Mouse (Mus musculus) erythroblast, adult 5-6 weeks (primary cell): ENCODE measurements around the gene Gtf3c1. TPM values are rescaled to one million over a fixed set of nuclear protein-coding genes. Genes with fewer than 3 reads are reported as not detected.

Experiments used
- ATAC-seq: replicated peaks from 2 replicates; pipeline ENCODE4 v1.8.0; 2016; ENCODE audit warnings: moderate number of reproducible peaks, mild to moderate bottlenecking, moderate TSS enrichment, inconsistent platforms; ENCODE audit not compliant: poor library complexity, low FRiP score, severe bottlenecking
- total RNA-seq, 2 experiments: library from RNA; stranded (forward) in 1 of 2; stranded (reverse) in 1 of 2; fragments of 150-400 nt in 1 of 2; fragments of 200-764, 138-1000 nt in 1 of 2; gene quantifications; 2 replicates each; pipeline versions ENCODE4 v1.2.3 to v1.2.4; 2015 to 2017; ENCODE audit warnings: low replicate concordance in 2 of 2

Gtf3c1 gene
- 5.2 and 10.2 TPM in 2 replicates for total RNA-seq (2015; ENCODE audit: low replicate concordance)
- total RNA-seq (2017; ENCODE audit: low replicate concordance): 8.9 and 15.8 TPM in 2 replicates

DNA sequence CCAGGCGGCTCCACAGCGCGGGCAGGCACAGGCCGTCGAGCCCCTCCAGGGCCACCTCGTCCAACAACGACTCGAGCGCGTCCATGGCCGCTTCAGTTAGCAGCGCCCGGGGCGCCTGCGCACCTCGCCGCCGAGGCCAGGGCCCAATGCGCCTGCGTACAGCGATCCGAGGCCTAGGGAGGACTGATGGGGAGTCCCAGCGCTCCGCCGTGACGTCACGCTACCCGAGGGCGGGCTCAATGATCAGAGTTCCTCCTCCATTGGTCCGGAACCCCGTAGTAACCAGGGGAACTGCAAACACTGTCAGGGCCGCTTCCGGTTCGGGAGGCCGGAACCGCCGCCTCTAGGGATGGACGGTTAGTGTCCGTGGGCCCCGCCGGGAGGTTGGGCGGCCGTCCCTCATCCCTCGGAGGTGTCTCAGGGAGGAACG lies at the start of gene Gtf3c1, which contains the start of gene D430042O09Rik:
Gtf3c1 (minus strand) TSS at position 188 of the 430 bp plus-strand sequence.
D430042O09Rik (plus strand) TSS at position 296 of the 430 bp plus-strand sequence.
- peak; percentile 98 for ATAC-seq

DNA sequence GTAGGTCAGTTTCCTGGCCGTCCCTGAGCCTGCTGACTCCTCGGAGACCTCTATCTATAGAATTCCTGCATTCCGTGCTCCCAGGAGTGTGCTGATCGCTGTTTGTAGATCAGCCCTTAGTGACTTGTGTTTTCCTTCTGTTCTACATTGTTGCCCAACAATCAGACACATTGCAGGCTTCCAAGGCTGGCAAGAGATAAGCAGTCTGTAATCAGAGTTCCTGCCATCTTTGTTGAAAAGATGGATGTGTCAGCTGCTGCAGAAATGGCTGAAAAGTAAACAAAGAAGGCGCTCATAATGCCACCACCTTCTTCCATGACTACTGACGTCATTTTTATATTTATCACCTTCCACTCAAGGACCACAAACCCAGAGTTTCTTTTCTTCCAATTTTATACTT lies 49.2 kb upstream of the Gtf3c1 start:
- no peak for ATAC-seq

DNA sequence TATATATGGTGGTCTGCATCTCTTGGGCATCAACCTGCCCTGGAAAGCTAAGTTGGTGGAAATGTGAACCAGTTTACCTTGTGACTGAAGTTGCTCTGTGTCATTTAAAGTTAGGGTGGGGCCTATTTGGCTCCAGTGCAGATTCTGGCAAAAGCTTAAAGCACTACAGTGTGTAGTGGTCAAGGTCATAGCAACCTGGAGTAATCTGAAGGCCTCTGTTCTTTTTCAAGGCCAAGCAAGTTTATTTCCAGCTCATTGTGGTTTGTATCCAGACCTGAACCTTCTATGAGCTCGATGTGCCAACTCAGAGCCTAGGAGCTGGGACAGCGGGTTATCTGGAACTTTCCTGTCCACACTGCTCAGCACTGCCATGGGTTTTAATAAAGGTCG lies 45.7 kb upstream of the Gtf3c1 start:
- no peak for ATAC-seq

DNA sequence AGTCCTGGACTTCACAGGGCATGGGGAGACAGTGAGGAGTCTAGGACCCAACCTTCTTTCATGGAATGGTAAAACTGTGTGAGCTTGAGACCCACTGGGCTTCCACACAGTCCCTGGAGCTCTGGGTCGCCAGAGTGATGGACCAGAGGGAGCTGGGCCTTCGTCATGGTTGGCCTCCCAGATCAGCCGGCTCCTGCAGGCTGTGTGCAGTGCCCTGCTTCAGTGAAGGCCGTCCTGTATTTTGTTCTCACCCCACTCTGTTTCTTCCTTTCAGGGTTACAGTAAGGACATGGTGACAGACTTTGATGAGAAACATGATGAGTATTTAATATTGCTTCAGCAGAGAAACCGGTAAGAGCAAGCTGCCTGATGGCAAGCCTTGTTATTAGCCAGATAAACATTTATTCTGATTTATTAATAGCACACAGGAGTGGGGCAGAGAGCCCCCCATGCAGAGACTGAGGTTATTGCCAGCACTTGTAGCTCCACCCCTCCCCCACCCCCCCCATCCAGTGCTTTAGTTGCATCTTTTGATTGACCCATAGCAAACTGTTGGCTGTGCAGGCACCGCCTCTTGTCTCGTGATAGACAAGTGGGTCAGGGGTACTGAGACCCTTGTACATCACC lies 45.2 kb upstream of the Gtf3c1 start:
- no peak for ATAC-seq

GRCm38 (mm10) chr7:125748186-125748585 lies 40.6 kb upstream of the Gtf3c1 start:
- no peak for ATAC-seq

DNA sequence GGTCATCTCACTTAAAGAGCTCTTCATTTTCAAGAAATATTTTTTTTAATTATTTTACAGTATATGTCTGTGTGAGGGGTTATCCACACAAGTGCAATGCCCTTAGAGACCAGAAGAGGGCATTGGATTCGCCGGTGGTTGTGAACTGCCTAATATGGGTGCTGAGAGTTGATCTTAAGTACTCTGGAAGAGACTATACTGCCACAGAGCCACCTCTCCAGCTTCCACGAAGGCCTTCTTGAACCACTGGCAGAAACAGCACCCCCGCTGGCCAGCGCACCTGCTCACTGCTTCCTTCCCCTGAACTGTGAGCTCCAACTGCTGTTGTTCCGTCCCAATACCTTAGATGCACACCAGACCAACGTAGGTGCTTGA lies 39.7 kb upstream of the Gtf3c1 start:
- no peak for ATAC-seq

DNA sequence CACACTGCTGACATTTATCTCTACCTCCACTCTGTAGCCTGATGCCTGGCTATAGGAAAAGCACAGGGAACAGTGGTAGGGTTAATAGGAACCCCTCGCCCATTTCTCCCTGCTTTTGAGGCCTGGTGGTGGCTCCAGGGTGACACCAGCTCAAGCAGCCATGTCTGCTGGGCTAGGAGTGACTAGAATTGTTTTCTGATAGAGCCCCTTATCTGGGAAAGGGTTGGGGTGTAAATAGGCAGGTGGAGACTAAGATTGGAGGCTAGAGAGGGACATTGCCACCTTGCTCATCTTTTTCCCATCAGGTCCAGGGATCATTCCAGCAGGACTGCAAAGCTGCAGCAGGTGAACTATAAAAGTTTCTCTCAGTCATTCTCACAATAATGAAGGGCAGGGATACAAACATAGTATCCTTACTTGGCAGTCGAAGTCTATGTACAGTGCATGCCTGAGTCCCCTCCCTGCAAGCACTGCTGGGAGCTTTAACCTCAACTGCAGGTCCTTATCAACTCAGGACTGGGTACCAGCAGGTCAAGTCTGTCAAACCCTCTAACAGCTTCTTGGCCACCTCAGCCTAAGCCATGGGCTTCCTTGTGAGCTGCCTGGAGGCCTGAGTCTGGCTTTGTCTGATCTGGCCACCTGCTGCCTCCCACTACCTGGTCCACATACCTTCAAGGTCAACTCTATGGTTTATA lies 39.2 kb upstream of the Gtf3c1 start:
- no peak for ATAC-seq

GRCm38 (mm10) chr7:125744774-125745173 lies 37.2 kb upstream of the Gtf3c1 start:
- no peak for ATAC-seq

DNA sequence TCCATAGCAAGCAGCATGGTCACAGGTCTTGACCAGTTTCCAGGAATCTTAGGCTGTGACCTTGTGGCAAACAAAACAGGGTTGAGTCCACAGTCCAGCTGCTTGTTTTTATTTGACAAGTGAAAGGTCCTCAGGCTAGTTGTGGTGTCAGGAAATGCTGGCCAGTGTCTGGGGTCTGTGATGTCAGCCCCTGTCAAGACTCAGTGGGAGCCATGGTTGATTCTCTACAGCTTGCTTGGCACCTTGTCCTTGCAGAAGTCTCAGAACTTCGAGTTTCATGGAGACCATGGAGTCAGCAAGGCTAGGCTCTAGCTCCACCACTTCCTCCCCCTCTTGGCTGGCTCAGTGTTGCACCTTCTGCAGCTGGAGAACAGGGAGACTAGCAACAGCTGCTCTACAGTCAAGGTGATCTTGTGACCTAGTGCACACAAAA lies 33.7 kb upstream of the Gtf3c1 start:
- ATAC-seq: no peak

DNA sequence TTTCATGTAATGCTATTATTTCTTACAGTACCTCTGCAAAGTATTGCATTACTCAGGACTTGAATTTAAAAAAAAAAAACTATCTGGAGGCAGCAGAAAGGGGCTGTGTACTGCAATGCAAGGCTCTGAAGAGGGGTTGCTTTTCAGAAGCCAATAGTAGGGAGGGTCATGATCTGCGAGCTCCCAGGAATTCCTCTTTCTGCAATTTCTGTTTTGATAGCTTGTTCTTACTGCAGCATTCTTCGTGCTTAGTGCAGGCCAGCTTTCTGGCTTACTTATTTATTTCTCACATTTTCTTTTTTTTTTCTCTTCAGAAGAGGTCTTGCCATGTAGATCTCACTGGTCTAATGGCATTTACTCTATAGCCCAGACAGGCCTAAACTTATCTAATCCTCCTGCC lies 32.9 kb upstream of the Gtf3c1 start:
- no peak for ATAC-seq

DNA sequence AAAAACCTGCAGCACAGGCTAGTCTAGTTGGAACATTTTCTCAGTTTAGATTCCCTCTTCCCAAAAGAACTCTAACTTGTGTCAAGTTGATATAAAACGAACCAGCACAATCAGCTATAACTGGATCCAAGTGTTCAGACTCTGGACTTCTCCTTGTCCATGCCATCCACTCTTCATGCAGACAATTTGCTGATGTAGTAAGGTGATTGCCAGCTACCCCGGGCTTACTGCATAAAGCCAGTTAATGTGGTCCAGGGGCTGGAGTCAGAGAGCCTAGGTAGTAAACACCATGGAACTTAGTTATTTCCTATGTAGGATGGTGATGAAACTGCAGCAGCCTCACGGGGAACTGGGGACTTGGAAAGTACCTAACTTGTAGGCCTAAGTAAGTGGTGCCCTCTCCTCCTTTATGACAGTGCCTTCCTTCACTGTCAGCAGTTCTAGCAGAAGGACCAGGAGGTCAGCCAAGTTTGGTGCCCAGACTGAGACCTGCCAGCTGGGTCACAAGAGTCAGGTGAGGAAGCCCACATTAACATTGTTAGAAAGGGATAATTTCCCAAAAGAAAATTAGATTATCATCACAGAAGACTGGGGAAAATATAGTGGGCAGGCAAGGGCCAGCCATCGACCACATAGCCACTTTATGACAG lies 28.9 kb upstream of the Gtf3c1 start:
- ATAC-seq: no peak

GRCm38 (mm10) chr7:125733791-125734190 lies 26.2 kb upstream of the Gtf3c1 start:
- no peak for ATAC-seq

DNA sequence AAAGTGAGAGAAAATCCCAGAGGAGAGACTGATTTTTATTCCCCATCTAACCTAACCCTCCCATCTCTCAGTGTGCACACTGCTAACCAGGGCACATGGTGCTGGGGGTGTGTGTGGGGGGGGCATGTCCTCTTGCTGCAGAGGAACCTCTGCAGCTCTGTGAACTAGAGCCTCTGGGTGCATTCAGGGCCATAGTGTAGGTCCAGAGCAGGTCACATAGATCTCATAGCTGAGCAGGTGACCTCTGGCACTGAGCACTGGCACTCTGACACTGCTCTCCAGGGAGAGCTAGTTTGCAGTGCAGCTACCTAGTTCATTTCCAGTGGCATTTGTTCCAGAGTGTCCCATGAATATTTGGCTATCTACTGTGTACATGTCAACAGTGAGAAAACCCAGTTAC lies 24.1 kb upstream of the Gtf3c1 start:
- ATAC-seq: no peak

DNA sequence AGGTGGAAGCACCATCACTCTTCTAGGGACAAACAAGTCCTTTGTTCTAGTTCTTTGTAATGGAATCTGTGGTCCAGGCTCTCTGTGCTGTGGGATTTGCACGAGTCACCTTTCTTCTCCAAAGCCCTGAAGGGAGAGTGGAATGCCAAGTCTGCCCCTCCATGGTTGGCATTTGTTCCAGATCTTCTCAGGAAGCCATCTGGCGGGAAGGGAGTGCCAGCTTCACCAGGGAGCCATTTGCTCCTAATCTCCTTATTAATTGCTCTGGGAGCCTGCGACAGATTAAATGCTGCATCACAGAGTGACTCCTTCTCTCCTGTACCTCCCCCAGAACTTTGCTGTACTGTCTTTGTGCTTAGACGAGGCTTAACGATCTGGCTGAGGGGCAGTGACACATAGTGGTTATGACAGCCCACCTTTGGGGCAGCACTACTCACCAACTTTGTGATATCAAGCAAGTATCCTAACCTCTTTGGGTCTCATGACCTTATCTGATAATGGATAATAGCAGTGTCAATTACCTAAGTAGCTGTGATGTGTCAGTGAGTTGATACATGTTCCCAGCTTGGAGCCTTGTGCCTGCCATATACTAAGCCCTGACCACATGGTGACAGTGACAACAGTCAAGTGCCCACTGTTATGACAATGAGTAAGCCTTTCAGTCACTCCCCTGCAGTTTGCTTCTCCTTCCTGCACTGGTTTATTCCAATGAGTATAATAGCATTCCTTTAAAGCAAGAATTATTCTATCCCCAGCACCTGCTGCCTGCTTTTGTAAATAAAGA lies 15.8 kb upstream of the Gtf3c1 start:
- ATAC-seq: no peak

- ATAC-seq: 0 out of 2 replicates have a peak, but pooled peaks have one; percentile 60
Measured at GRCm38 (mm10) chr7:125722127-125722526, 14.5 kb upstream of the Gtf3c1 start.

DNA sequence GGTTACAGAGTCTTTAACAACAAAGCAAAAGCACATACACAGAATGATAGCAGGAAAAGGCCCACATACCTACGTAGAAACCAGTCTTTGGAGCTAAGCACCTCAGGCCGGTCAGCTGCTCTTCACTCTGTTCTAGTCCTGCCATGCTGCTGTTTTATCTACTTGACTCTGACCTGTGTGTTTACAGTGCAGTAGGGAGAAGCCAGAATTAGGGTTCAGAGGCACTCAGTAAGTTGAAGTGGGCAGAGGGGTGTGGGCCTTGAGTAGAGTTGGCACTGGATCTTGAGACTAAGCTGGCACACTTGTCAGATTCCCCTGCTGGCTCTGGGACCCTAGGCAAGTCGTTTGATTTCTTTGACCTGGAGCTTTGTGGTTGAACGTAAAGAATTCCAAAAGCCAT lies 13.5 kb upstream of the Gtf3c1 start:
- no peak for ATAC-seq

DNA sequence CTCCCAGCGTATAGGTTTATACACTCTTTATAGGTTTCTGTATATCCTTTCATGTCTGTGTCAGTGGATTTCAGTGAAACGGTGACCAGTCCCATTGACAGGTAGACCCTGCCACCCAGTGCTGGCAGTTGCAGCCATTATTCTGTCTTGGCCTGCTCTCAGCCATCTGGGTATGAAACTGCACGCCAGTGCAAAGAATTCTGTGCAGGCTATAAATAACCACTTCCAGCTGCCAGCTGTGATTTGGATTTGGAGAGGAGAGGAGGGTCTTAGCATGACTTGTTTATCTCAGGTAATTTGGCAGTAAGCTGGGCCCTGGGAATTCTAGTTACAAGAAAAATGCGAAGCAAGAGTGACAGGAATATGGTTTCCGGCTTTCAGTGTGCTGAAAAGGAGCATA lies 12.8 kb upstream of the Gtf3c1 start:
- no peak for ATAC-seq

- no peak for ATAC-seq
Measured at GRCm38 (mm10) chr7:125717612-125718011, 10.0 kb upstream of the Gtf3c1 start.

GRCm38 (mm10) chr7:125716724-125717123 lies 9.1 kb upstream of the Gtf3c1 start:
- ATAC-seq: no peak

DNA sequence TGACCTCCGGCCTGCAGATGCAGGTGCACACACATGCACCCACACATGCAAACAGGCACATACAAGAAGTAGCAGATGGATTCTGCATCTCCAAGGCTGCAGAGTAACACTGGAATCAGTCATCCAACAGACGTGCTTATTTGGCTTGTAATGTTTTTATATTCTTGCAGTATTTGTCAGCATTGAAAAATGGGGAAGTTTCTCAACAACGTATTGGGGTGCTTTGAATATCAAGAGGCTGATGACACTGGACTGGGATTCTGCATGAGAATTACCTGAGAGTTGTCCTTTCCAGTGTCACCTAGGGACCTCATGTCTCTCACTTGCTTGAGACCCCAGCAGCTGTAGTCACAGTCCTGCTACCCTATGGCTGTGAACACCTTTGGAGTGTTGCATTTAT lies 7.2 kb upstream of the Gtf3c1 start:
- no peak for ATAC-seq
